Mouse (Mus musculus): ENCODE data around the gene Zrsr1. TPM values are rescaled to one million over a fixed set of nuclear protein-coding genes. Genes with fewer than 3 reads are reported as not detected.

Gene Zrsr1
- polyA plus RNA-seq (2012; fragmentation: generic; extraction: Trizol) = 1 to 10 TPM in 1 of 2 experiments, under 1 TPM in 1; 0.36 to 5.2 TPM

DNA sequence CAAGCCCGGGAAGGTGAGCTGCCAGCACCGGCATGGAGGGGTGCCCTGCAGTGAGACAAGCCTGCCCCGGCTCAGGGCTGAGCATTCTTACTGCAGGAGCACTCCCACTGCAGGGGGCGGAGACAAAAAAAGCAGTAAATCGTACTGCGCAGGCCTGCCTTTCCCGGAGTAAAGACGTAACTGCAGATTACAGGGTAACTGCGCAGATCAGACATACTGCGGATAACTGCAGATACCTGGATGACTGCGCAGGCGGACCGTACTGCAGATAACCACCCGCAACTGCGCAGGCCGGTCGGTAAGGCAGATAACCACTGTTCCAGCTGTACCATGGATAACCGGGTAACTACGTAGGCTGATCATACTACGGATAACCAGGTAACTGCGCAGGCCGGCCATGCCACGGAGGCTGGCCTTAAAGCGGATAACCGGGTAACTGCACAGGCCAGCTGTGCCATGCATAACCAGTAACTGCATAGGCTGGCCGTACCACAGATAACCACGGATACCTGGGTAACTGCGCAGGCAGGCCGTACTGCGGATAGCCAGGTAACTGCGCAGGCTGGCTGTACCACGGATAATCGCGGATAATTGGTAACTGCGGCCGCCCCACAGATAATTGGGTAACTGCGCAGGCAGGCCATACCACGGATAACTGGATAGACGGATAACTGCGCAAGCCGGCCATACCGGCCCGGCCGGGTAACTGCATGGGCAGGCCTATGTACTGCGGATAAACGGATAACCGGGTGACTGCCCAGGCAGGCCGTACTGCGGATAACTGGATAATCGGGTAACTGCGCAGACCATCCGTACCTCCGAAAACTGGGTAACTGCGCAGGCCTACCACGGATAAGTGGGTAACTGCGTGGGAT lies at the start of gene Zrsr1:
TSS of gene Zrsr1 (plus strand) at position 171 of the 875 bp plus-strand sequence.

DNA sequence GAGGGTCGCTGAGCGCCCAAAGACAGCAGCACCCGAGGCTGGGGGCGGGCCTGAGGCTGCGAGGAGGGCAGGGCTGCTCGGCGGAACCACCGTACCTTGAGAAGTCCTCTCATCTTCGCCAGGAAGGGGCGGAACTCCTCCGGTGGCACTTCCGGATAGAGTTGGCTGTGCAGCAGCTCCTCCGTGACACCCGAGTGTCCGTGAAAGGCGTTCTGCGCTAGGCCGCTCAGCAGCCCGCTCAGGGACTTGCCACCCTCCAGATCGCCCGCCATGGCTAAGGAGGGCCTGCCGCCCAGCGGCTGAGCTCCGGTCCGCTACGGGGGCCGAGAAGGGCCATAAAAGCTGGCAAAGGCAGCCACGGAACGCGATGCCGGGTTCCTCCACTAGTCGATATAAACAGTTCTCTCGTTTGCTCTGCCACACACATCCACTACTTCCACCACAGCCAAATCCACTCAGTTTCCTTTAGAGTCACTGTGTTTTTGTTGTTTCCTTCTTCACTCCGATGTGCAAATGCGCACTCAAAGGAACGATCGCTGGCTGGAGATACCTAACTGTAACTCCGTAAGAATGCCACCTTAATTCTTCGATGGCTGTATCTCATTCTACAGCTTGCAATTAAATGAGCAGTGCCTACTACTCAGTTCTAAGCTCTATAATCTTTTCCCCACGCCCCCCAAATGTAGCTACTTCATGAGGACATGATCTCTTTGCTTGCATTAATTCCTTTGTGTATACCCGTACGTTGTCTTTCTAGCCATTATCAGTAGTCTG lies 10.4 kb downstream of the Zrsr1 start, which contains the start of the genes Gm28048 and Commd1:
TSS of gene Gm28048 (minus strand) at position 107 of the 774 bp plus-strand sequence.
TSS of gene Commd1 (minus strand) at position 399 of the 774 bp plus-strand sequence.

DNA sequence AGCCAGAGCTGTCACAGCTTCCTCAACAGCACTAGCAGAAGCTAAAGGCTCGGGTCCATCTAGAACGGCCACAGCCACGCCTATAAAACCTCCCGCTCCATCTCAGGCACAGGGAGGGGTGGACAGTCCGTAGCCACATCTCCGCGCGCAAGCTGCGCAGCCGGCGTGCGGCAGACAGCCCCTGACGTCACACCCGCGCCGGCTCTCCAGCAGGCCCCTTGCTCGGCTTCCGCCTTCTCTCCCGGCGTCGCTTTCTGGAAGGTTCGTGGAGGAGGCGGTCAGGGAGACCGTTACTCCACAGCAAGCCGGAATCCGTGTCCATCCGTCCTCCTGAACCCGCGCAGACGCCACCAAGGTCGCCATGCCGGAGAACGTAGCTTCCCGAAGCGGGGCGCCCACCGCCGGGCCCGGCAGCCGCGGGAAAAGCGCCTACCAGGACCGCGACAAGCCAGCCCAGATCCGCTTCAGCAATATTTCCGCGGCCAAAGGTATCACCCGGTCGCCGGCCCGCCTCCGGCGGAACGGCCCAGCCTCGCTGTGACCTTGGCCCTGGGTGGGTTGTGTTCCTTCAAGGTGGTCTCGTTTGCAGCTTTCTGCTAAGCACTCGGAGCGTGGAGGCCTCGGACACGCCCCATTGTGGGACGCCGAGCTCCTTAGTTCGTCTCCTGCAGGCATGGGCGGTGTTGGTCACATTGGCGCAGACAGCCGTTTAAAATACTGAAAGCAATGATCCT lies 18.8 kb downstream of the Zrsr1 start, which contains the start of gene Cct4:
TSS of gene Cct4 (plus strand) at position 127 of the 734 bp plus-strand sequence.

DNA sequence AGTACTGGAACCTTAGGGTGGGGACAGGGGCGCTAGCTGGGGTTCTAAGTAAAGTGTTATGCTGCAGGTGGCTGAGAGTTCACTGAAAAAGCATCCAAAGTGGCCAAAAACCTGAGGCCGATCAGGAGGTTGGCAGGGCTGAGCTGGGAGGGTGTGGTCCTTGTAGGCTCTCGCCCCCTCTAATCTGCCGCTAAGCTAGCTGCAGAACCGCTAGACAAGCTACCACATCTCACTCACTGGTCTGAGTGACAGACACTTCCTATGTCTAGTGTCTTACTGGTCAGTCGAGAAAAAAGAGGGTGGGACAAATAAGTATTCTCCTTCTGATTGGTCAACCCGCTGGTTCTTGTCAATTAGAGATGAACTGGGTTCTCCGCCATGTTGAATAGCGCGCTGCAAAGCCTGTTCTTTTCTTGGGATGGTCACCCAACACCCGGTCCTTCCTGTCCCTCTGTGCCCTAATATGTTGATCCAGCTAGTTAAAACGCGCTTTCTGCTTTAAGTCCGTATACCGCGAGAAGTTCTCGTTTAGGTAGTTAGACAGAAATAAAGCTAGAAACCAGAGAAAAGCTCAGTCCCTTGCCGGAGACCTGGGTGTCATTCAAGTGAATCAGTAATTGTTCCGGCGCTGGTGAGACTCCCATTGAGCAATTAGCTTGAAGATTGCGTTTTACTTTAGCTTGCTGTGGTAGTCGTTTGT lies 35.8 kb downstream of the Zrsr1 start, which contains the start of gene Fam161a:
TSS of gene Fam161a (plus strand) at position 51 of the 700 bp plus-strand sequence.

Other genes with a start within 250 kb of the Zrsr1 start
- gene B3gnt2, start 111.0 kb upstream of the Zrsr1 start, polyA plus RNA-seq (2012; fragmentation: generic; extraction: Trizol) = 1 to 10 TPM in 1 of 2 experiments, under 1 TPM in 1; 0.40 to 3.5 TPM
- gene Gm28048, start 10.1 kb downstream of the Zrsr1 start, polyA plus RNA-seq (2012; fragmentation: generic; extraction: Trizol) = 1 to 10 TPM in 1 of 2 experiments, under 1 TPM in 1; 0.46 to 1.4 TPM
- gene Commd1, start 10.4 kb downstream of the Zrsr1 start, polyA plus RNA-seq (2012; fragmentation: generic; extraction: Trizol) = 100 to 1,000 TPM; 214 to 231 TPM
- gene Cct4, start 18.5 kb downstream of the Zrsr1 start, polyA plus RNA-seq (2012; fragmentation: generic; extraction: Trizol) = 100 to 1,000 TPM in 1 of 2 experiments, 10 to 100 TPM in 1; 26.4 to 143 TPM
- gene Fam161a, start 35.5 kb downstream of the Zrsr1 start, polyA plus RNA-seq (2012; fragmentation: generic; extraction: Trizol) = 1 to 10 TPM in 1 of 2 experiments, under 1 TPM in 1; 0.18 to 4.7 TPM

Data from C3H10T1/2 (cell line).